Mouse (Mus musculus): ENCODE data around the gene Olfr155. TPM values are rescaled to one million over a fixed set of nuclear protein-coding genes. Genes with fewer than 3 reads are reported as not detected.

The Olfr155 gene
- polyA plus RNA-seq (2012) = not detected in 2 replicates

DNA sequence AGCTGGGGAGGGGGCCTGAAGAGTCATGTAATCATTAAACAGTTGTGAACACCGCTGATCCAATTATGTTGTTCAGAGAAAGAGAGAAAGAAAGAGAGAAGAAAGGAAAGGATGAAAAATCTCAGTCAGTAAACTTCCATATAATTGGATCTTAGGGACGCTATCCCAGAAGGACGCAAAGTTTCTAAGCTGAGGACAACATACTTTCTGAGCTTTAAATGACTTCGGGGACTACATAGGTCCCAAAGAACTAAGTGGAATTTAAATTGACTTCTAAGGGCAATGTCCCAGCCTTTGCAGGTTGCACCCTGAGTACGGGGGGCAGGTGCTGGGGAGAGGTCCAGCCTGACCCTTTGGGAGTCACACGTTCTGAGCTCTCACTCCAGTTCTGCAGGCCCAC, at the start of gene Olfr155:
Olfr155 (plus strand) TSS at position 301 of the 400 bp plus-strand sequence.
- H3K27me3 ChIP-seq (ENCODE audit: control insufficient read depth) = no peaks in the 10 kb centered on the region
- H3K9me3 ChIP-seq (ENCODE audit: control insufficient read depth, low read length) = no peaks in the 10 kb centered on the region
- H3K4me1 ChIP-seq (ENCODE audit: control insufficient read depth) = no peaks in the 10 kb centered on the region
- H3K36me3 ChIP-seq (ENCODE audit: control insufficient read depth) = no peaks in the 10 kb centered on the region
- H3K4me3 ChIP-seq (replicated peaks) = no peak within 1 kb of the TSS
- TF ChIP-seq TAL1 (IDR thresholded peaks at IDR 0.05; ENCODE audit: low read length) = no peak
- TF ChIP-seq GATA1 (IDR thresholded peaks at IDR 0.05; ENCODE audit: low read length) = no peak

DNA sequence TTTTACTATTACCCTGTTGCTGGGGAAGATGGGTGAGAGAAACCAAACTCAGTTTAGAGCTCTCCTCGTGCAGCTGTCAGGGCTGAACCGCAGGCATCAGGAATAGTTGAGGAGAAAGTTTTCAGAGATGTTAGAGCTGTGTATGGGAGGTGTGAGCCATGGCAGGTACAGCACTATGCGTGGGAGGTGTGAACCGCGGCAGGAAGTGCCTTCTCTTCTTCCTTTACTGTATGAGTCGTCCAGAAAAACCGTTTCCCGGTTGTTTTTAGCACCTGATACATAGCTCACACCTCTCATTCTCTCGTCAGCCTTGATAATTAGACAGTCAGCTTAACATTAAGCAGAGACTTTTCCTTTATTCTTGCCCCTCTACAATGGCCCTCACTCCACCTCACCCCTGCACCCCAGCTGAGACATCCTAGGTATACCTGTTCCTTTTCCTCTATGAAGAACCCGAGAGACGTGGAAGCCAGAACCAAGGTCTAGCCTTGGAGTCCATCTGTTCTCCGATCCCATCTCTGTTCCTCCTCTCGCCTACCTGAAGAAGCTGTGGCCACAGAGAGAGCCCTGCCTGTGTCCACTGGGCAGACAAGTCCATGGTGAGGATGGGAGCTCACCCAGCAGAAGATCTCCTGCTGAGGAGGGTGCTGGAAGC, 28.3 kb upstream of the Olfr155 start:
- TF ChIP-seq GATA1 (IDR thresholded peaks at IDR 0.05; ENCODE audit: low read length) (no peak), TAL1 (IDR thresholded peaks at IDR 0.05; ENCODE audit: low read length) (no peak)
- Histone ChIP-seq H3K4me1 (ENCODE audit: control insufficient read depth) (no peaks in the 10 kb centered on the region), H3K27me3 (ENCODE audit: control insufficient read depth) (no peaks in the 10 kb centered on the region), H3K4me3 (replicated peaks) (no peak overlapping the region), H3K9me3 (ENCODE audit: control insufficient read depth, low read length) (no peaks in the 10 kb centered on the region), H3K36me3 (ENCODE audit: control insufficient read depth) (no peaks in the 10 kb centered on the region)

DNA sequence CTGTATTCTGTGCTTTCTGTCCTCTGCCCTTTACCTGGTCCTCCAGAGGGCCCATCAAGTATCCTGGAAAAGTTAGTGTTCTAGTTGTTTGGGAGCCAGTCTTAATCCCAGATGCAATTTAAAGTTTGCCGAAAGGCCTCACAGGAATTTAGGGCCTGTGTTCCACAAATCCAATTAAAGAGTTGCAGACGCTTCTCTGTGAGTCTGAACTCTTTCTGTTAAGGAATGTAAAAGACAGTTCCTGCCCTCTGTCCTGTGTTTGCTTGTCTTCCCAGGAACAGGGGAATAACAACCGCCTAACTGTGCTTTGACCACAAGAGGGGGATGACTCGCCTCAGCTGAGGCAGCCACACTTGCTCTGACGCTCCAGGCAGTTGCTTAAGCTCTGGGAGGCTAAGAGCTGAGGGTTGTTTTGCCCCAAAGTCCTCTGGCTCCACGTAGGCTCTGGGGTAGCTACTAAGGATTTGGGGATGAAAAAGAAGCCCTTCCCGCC, 27.5 kb upstream of the Olfr155 start, which contains the start of gene Olfr156:
Olfr156 (minus strand) TSS at position 51 of the 493 bp plus-strand sequence.
- no peaks in the 10 kb centered on the region for H3K36me3 ChIP-seq (ENCODE audit: control insufficient read depth)
- no peaks in the 10 kb centered on the region for H3K27me3 ChIP-seq (ENCODE audit: control insufficient read depth)
- H3K4me1 ChIP-seq (ENCODE audit: control insufficient read depth) = no peaks in the 10 kb centered on the region
- no peaks in the 10 kb centered on the region for H3K9me3 ChIP-seq (ENCODE audit: control insufficient read depth, low read length)
- TF ChIP-seq GATA1 (IDR thresholded peaks at IDR 0.05; ENCODE audit: low read length) (no peak), TAL1 (IDR thresholded peaks at IDR 0.05; ENCODE audit: low read length) (no peak)
- no peak within 1 kb of the TSS for H3K4me3 ChIP-seq (replicated peaks)

- H3K9me3 ChIP-seq (ENCODE audit: control insufficient read depth, low read length) = no peaks in the 10 kb centered on the region
- no peaks in the 10 kb centered on the region for H3K27me3 ChIP-seq (ENCODE audit: control insufficient read depth)
- TF ChIP-seq GATA1 (IDR thresholded peaks at IDR 0.05; ENCODE audit: low read length) (no peak), TAL1 (IDR thresholded peaks at IDR 0.05; ENCODE audit: low read length) (no peak)
- H3K36me3 ChIP-seq (ENCODE audit: control insufficient read depth) = no peaks in the 10 kb centered on the region
- no peaks in the 10 kb centered on the region for H3K4me1 ChIP-seq (ENCODE audit: control insufficient read depth)
- no peak overlapping the region for H3K4me3 ChIP-seq (replicated peaks)
Observed at GRCm38 (mm10) chr4:43828806-43829205, 22.6 kb upstream of the Olfr155 start.

GRCm38 (mm10) chr4:43832031-43832430, 19.3 kb upstream of the Olfr155 start:
- H3K4me1 ChIP-seq (ENCODE audit: control insufficient read depth) = no peaks in the 10 kb centered on the region
- no peaks in the 10 kb centered on the region for H3K9me3 ChIP-seq (ENCODE audit: control insufficient read depth, low read length)
- H3K27me3 ChIP-seq (ENCODE audit: control insufficient read depth) = no peaks in the 10 kb centered on the region
- H3K4me3 ChIP-seq (replicated peaks) = no peak overlapping the region
- TF ChIP-seq GATA1 (IDR thresholded peaks at IDR 0.05; ENCODE audit: low read length) (no peak), TAL1 (IDR thresholded peaks at IDR 0.05; ENCODE audit: low read length) (no peak)
- H3K36me3 ChIP-seq (ENCODE audit: control insufficient read depth) = no peaks in the 10 kb centered on the region

- no peak overlapping the region for H3K4me3 ChIP-seq (replicated peaks)
- TF ChIP-seq GATA1 (IDR thresholded peaks at IDR 0.05; ENCODE audit: low read length) (no peak), TAL1 (IDR thresholded peaks at IDR 0.05; ENCODE audit: low read length) (no peak)
Observed at GRCm38 (mm10) chr4:43833752-43834151, 17.6 kb upstream of the Olfr155 start.

DNA sequence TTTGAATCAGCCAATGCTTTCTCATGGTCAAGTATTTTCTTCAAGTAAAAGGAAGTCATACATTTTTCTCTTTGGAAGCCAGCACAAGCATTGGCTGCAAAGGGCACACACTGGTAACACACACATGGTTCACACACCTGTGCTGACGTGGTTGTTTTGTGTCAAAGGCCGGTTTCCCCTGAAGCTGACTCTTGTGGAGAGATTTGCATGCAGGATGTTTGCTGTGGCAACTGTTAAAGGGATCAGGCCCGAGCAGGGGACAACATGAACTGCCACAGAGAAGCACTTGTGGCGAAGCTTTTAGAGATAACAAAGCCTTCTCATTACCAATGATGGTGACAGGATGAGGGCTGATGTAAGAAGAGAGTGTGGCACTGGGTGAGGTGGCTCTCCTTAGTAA, 16.6 kb upstream of the Olfr155 start:
- Histone ChIP-seq H3K4me3 (replicated peaks) (no peak overlapping the region), H3K36me3 (ENCODE audit: control insufficient read depth) (no peaks in the 10 kb centered on the region), H3K4me1 (ENCODE audit: control insufficient read depth) (no peaks in the 10 kb centered on the region), H3K27me3 (ENCODE audit: control insufficient read depth) (no peaks in the 10 kb centered on the region), H3K9me3 (ENCODE audit: control insufficient read depth, low read length) (no peaks in the 10 kb centered on the region)
- TF ChIP-seq GATA1 (IDR thresholded peaks at IDR 0.05; ENCODE audit: low read length) (no peak), TAL1 (IDR thresholded peaks at IDR 0.05; ENCODE audit: low read length) (no peak)

More at GRCm38 (mm10) chr4:43833752-43834151, 17.6 kb upstream of the Olfr155 start:
- no peaks in the 10 kb centered on the region for H3K36me3 ChIP-seq (ENCODE audit: control insufficient read depth)
- no peaks in the 10 kb centered on the region for H3K9me3 ChIP-seq (ENCODE audit: control insufficient read depth, low read length)
- no peaks in the 10 kb centered on the region for H3K27me3 ChIP-seq (ENCODE audit: control insufficient read depth)
- no peaks in the 10 kb centered on the region for H3K4me1 ChIP-seq (ENCODE audit: control insufficient read depth)

GRCm38 (mm10) chr4:43838326-43838725, 13.0 kb upstream of the Olfr155 start:
- H3K27me3 ChIP-seq (ENCODE audit: control insufficient read depth) = no peaks in the 10 kb centered on the region

DNA sequence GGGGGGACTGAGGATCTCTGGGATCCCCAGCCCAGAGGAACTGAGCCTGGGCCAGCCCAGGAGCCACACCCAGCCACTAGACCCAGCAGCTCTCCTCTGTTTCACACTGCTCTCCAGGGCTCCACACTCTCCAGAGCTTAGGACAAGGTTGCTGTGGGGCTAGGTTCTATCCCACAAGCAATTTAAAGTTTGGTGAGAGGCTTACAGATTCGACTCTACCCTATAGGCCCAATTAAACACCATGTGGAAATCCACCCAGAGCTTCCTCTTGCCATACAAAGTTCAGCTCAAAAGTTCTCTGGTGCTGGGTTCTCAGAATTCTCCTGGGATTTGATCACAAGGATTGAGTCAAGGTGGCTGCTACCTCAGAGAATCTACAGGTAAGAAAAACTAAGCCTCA, 11.3 kb upstream of the Olfr155 start, which contains the start of gene Olfr157:
Olfr157 (minus strand) TSS at position 101 of the 400 bp plus-strand sequence.
- Histone ChIP-seq H3K27me3 (ENCODE audit: control insufficient read depth) (no peaks in the 10 kb centered on the region), H3K36me3 (ENCODE audit: control insufficient read depth) (no peaks in the 10 kb centered on the region), H3K4me1 (ENCODE audit: control insufficient read depth) (no peaks in the 10 kb centered on the region), H3K9me3 (ENCODE audit: control insufficient read depth, low read length) (no peaks in the 10 kb centered on the region), H3K4me3 (replicated peaks) (no peak within 1 kb of the TSS)
- TF ChIP-seq GATA1 (IDR thresholded peaks at IDR 0.05; ENCODE audit: low read length) (no peak), TAL1 (IDR thresholded peaks at IDR 0.05; ENCODE audit: low read length) (no peak)

More at GRCm38 (mm10) chr4:43838326-43838725, 13.0 kb upstream of the Olfr155 start:
- no peaks in the 10 kb centered on the region for H3K36me3 ChIP-seq (ENCODE audit: control insufficient read depth)
- H3K4me1 ChIP-seq (ENCODE audit: control insufficient read depth) = no peaks in the 10 kb centered on the region
- no peaks in the 10 kb centered on the region for H3K9me3 ChIP-seq (ENCODE audit: control insufficient read depth, low read length)
- TF ChIP-seq TAL1 (IDR thresholded peaks at IDR 0.05; ENCODE audit: low read length) = no peak
- TF ChIP-seq GATA1 (IDR thresholded peaks at IDR 0.05; ENCODE audit: low read length) = no peak
- no peak overlapping the region for H3K4me3 ChIP-seq (replicated peaks)

Measured in erythroblast, embryonic 14.5 days (primary cell).